Mouse (Mus musculus) T-cell, adult 2 months (primary cell): ENCODE measurements around the gene Gm28308.

Experiments
- DNase-seq: peaks from one replicate; pipeline ENCODE4 v3.0.0; 2022; ENCODE audit warnings: low spot score

Gene Gm28308

GRCm38 (mm10) chr6:52154044-52154443, 59.1 kb downstream of the Gm28308 start:
- no peak for DNase-seq

DNA sequence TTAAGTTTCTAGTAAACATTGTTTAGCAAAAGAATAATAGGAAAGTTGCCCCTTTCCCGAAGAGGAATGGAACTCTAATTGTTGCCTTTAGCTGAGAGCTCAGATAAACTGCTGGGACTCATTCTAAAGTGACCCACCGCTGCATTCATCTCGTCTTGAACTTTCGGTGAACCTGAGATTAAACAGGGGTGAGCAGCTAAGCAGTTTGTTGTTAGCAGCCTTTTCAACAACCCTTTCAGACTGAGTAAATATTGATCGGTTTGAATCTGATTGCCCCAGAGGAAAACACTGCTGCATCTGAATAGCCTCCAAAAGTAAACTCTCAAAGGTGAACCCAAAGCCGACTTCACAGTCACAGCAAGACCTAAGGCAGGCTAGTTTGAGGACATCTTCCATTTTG, 59.9 kb downstream of the Gm28308 start:
- DNase-seq = no peak

DNA sequence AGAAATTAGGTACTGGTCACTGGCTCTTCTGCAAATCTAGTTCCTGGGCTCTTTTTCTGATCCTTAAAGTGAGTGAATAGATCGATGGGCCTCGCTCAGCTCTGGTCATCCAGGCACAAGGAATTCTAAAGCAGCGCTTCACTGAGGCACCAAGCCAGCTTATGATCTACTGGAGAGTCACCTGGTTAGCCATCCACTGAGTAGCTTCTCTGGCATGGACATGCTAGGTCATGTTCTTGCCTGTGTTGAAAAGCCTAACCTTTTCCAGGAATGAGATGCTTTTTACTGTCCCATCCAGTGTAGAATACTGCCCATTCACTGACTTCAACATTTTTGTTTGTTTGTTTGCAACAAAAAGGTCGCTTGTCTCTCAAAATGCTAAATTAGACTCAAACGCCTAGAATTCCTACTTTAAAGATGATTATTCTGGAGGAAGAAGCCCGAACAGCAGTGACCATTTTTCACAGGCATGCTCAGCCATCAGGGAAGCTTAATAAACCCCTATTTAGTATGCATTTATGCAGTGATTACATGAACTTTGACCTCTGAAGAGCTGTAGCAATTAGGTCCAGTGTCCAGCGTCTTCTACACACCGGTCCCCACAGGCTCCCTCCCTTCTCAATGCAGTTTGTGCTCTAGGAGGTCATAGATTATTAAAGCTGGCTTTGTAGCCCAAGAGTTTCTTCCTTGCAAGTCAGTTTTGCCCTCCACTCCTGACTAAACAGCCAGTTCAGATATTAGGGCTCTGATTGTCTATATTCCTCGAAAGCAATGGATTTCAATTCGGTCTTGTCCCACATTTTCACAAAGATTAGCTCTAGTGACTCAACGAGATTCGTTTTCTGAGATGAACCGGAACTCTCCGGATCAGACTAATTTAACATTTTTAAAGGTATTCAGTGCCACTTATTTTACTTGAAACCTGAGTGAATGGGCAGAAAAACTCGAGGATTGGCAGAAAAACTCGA, 60.6 kb downstream of the Gm28308 start:
- DNase-seq = no peak

DNA sequence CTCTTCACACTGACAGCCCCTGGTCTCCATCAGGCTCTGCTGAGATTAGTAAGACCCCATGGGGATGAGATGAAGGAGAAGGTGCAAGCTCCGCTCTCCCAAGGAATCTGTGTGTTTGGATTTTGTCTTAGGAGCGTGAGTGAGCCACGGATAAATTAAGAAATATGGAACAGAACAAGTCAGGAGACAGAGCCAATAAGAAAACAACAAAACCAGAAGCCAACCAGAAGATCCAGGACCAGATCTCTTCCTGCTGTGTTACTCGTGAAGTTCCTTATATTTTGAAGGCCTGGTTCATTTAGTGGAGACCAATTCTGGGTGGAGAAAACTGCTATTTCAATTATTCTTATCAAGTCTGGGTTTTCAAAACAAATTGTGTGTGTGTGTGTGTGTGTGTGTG, 61.6 kb downstream of the Gm28308 start:
- no peak for DNase-seq

DNA sequence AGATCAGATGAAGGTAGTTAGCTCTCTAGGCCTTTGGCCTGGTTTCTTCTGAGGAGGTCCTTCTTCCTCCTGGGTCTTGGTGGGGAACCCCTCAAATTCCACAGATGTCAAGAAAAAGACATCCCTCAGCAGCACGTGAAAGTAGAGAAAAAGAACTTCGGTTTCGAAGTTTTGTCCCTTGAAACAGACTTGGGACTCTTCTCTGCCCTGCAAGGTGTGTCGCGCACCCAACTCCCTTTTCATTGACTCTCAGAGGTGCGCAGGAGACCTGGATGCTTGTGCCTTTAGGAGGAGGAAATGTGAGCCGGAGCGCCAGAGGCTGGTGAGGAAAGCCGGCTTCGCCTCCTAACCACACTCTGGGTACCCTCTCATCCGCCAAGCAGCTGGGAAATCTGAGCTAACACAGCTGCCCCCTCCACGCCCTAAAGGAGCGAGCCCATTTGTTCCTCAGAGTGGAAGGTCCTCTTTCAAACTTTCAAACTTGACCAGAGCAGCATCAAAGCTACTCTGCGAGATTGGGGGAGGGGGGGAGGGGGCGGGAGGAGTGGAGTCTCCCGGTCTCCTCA, 62.7 kb downstream of the Gm28308 start:
- no peak for DNase-seq

- no peak for DNase-seq
These were observed 74.0 kb downstream of the Gm28308 start for GRCm38 (mm10) chr6:52139115-52139514.

GRCm38 (mm10) chr6:52138576-52138975, 74.6 kb downstream of the Gm28308 start:
- no peak for DNase-seq

GRCm38 (mm10) chr6:52137841-52138535, 75.2 kb downstream of the Gm28308 start:
- DNase-seq = no peak

GRCm38 (mm10) chr6:52123673-52124072, 89.5 kb downstream of the Gm28308 start:
- DNase-seq = no peak

GRCm38 (mm10) chr6:52121173-52121572, 92.0 kb downstream of the Gm28308 start:
- no peak for DNase-seq

DNA sequence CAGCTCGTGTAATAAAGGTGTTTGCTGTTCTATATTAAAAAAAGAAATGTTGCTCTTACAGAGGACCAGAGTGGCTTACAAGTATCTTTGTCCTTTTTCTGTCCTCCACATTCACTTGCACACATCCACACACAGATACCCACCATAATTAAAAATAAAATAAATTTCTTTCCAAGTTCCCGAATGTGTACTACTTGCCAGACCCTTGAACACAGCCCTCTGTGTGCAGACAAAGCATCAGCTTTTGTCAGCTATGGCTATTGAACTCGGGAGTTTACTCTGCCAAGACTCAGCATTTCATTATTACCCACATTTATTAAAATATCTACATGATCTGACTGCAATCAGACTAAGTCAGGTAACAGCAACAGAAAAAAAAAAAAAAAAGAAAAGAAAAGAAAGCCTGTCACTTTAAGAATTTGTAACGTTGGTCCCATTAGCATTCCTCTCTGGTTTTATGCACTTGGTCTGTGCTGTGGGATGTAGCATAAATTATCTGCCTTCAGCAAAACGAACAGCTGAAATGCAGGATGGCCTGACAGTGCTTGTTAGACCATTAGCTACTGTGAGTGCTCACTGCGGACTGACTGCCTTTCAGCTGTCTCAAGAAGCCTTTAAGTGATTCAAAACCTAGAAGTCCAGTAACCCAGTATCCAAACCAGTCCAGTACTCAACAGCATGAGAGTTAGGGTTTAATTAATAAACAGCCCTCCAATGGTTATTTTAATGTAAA, 94.1 kb downstream of the Gm28308 start:
- DNase-seq = no peak

GRCm38 (mm10) chr6:52115899-52116298, 97.2 kb downstream of the Gm28308 start:
- peak; percentile 27 for DNase-seq
